Mouse (Mus musculus): ENCODE results near the gene Zhx3. TPM values are rescaled to one million over a fixed set of nuclear protein-coding genes. Genes with fewer than 3 reads are reported as not detected.

Zhx3 gene
- polyA plus RNA-seq, 1 experiment = 1.1 TPM

- H3K27me3 ChIP-seq (ENCODE audit: control insufficient read depth, insufficient read depth, low read length, poor library complexity, severe bottlenecking) = no peaks in the 10 kb centered on the region
- no peaks in the 10 kb centered on the region for H3K36me3 ChIP-seq (ENCODE audit: control insufficient read depth, insufficient read depth, low read length, poor library complexity, severe bottlenecking)
- no peak overlapping the region for H3K27ac ChIP-seq (ENCODE audit: insufficient read depth, low read length)
- H3K9me3 ChIP-seq (replicated peaks; ENCODE audit: control insufficient read depth, insufficient read depth, low read length, poor library complexity, severe bottlenecking) = no peaks in the 10 kb centered on the region
- H3K9ac ChIP-seq (ENCODE audit: low read depth, poor library complexity, severe bottlenecking) = no peak overlapping the region
- H3K4me1 ChIP-seq (ENCODE audit: control insufficient read depth, insufficient read depth, low read length) = peaks cover 16% of the 10 kb centered on the region
- TF ChIP-seq EP300 (IDR thresholded peaks at IDR 0.05; ENCODE audit: insufficient read depth, low read depth, low read length) (no peak), CTCF (IDR thresholded peaks at IDR 0.05; ENCODE audit: low read depth, low read length) (no peak), POLR2A (IDR thresholded peaks at IDR 0.05; ENCODE audit: insufficient read depth, low read length) (no peak)
- no peak overlapping the region for H3K4me3 ChIP-seq (ENCODE audit: low read depth, low read length)
Measured at GRCm38 (mm10) chr2:160738354-160738753, 134.4 kb downstream of the Zhx3 start.

- Histone ChIP-seq H3K9ac (ENCODE audit: low read depth, poor library complexity, severe bottlenecking) (no peak overlapping the region), H3K4me1 (ENCODE audit: control insufficient read depth, insufficient read depth, low read length) (peaks cover 19% of the 10 kb centered on the region), H3K9me3 (replicated peaks; ENCODE audit: control insufficient read depth, insufficient read depth, low read length, poor library complexity, severe bottlenecking) (no peaks in the 10 kb centered on the region), H3K27ac (ENCODE audit: insufficient read depth, low read length) (no peak overlapping the region), H3K4me3 (ENCODE audit: low read depth, low read length) (no peak overlapping the region), H3K36me3 (ENCODE audit: control insufficient read depth, insufficient read depth, low read length, poor library complexity, severe bottlenecking) (no peaks in the 10 kb centered on the region), H3K27me3 (ENCODE audit: control insufficient read depth, insufficient read depth, low read length, poor library complexity, severe bottlenecking) (no peaks in the 10 kb centered on the region)
- TF ChIP-seq EP300 (IDR thresholded peaks at IDR 0.05; ENCODE audit: insufficient read depth, low read depth, low read length) (0 out of 2 replicates have a peak, but pooled peaks have one; percentile 12), POLR2A (IDR thresholded peaks at IDR 0.05; ENCODE audit: insufficient read depth, low read length) (no peak)
Measured at GRCm38 (mm10) chr2:160736466-160736865, 136.3 kb downstream of the Zhx3 start.

GRCm38 (mm10) chr2:160735706-160736310 lies 137.0 kb downstream of the Zhx3 start:
- H3K9ac ChIP-seq (ENCODE audit: low read depth, poor library complexity, severe bottlenecking) = no peak overlapping the region
- H3K4me3 ChIP-seq (ENCODE audit: low read depth, low read length) = no peak overlapping the region
- H3K9me3 ChIP-seq (replicated peaks; ENCODE audit: control insufficient read depth, insufficient read depth, low read length, poor library complexity, severe bottlenecking) = no peaks in the 10 kb centered on the region
- peak overlapping the region; percentile 45 for H3K27ac ChIP-seq (ENCODE audit: insufficient read depth, low read length)
- H3K36me3 ChIP-seq (ENCODE audit: control insufficient read depth, insufficient read depth, low read length, poor library complexity, severe bottlenecking) = no peaks in the 10 kb centered on the region
- no peak for TF ChIP-seq CTCF (IDR thresholded peaks at IDR 0.05; ENCODE audit: low read depth, low read length)
- TF ChIP-seq EP300 (IDR thresholded peaks at IDR 0.05; ENCODE audit: insufficient read depth, low read depth, low read length) = peak; percentile 62; the same call in 1 of the 2 replicates
- TF ChIP-seq POLR2A (IDR thresholded peaks at IDR 0.05; ENCODE audit: insufficient read depth, low read length) = no peak
- no peaks in the 10 kb centered on the region for H3K27me3 ChIP-seq (ENCODE audit: control insufficient read depth, insufficient read depth, low read length, poor library complexity, severe bottlenecking)
- H3K4me1 ChIP-seq (ENCODE audit: control insufficient read depth, insufficient read depth, low read length) = peaks cover 19% of the 10 kb centered on the region

- Histone ChIP-seq H3K4me1 (ENCODE audit: control insufficient read depth, insufficient read depth, low read length) (peaks cover 17% of the 10 kb centered on the region), H3K4me3 (ENCODE audit: low read depth, low read length) (no peak overlapping the region), H3K27me3 (ENCODE audit: control insufficient read depth, insufficient read depth, low read length, poor library complexity, severe bottlenecking) (no peaks in the 10 kb centered on the region), H3K9ac (ENCODE audit: low read depth, poor library complexity, severe bottlenecking) (no peak overlapping the region), H3K36me3 (ENCODE audit: control insufficient read depth, insufficient read depth, low read length, poor library complexity, severe bottlenecking) (no peaks in the 10 kb centered on the region), H3K27ac (ENCODE audit: insufficient read depth, low read length) (no peak overlapping the region), H3K9me3 (replicated peaks; ENCODE audit: control insufficient read depth, insufficient read depth, low read length, poor library complexity, severe bottlenecking) (no peaks in the 10 kb centered on the region)
- no peak for TF ChIP-seq CTCF (IDR thresholded peaks at IDR 0.05; ENCODE audit: low read depth, low read length)
- TF ChIP-seq POLR2A (IDR thresholded peaks at IDR 0.05; ENCODE audit: insufficient read depth, low read length) = no peak
- no peak for TF ChIP-seq EP300 (IDR thresholded peaks at IDR 0.05; ENCODE audit: insufficient read depth, low read depth, low read length)
Measured at GRCm38 (mm10) chr2:160734331-160734730, 138.5 kb downstream of the Zhx3 start.

GRCm38 (mm10) chr2:160733131-160733531 lies 139.7 kb downstream of the Zhx3 start:
- no peaks in the 10 kb centered on the region for H3K36me3 ChIP-seq (ENCODE audit: control insufficient read depth, insufficient read depth, low read length, poor library complexity, severe bottlenecking)
- no peaks in the 10 kb centered on the region for H3K27me3 ChIP-seq (ENCODE audit: control insufficient read depth, insufficient read depth, low read length, poor library complexity, severe bottlenecking)
- H3K9ac ChIP-seq (ENCODE audit: low read depth, poor library complexity, severe bottlenecking) = no peak overlapping the region
- no peaks in the 10 kb centered on the region for H3K9me3 ChIP-seq (replicated peaks; ENCODE audit: control insufficient read depth, insufficient read depth, low read length, poor library complexity, severe bottlenecking)
- no peak for TF ChIP-seq EP300 (IDR thresholded peaks at IDR 0.05; ENCODE audit: insufficient read depth, low read depth, low read length)
- TF ChIP-seq POLR2A (IDR thresholded peaks at IDR 0.05; ENCODE audit: insufficient read depth, low read length) = no peak
- no peak for TF ChIP-seq CTCF (IDR thresholded peaks at IDR 0.05; ENCODE audit: low read depth, low read length)
- H3K27ac ChIP-seq (ENCODE audit: insufficient read depth, low read length) = no peak overlapping the region
- peaks cover 15% of the 10 kb centered on the region for H3K4me1 ChIP-seq (ENCODE audit: control insufficient read depth, insufficient read depth, low read length)
- H3K4me3 ChIP-seq (ENCODE audit: low read depth, low read length) = peak overlapping the region; percentile 9; the same call in 1 of the 2 replicates

- Histone ChIP-seq H3K9ac (ENCODE audit: low read depth, poor library complexity, severe bottlenecking) (peak overlapping the region; percentile 90), H3K9me3 (replicated peaks; ENCODE audit: control insufficient read depth, insufficient read depth, low read length, poor library complexity, severe bottlenecking) (no peaks in the 10 kb centered on the region), H3K4me1 (ENCODE audit: control insufficient read depth, insufficient read depth, low read length) (peaks cover 13% of the 10 kb centered on the region), H3K27ac (ENCODE audit: insufficient read depth, low read length) (no peak overlapping the region), H3K27me3 (ENCODE audit: control insufficient read depth, insufficient read depth, low read length, poor library complexity, severe bottlenecking) (no peaks in the 10 kb centered on the region), H3K4me3 (ENCODE audit: low read depth, low read length) (peak overlapping the region; percentile 96), H3K36me3 (ENCODE audit: control insufficient read depth, insufficient read depth, low read length, poor library complexity, severe bottlenecking) (no peaks in the 10 kb centered on the region)
- TF ChIP-seq POLR2A (IDR thresholded peaks at IDR 0.05; ENCODE audit: insufficient read depth, low read length) (no peak), CTCF (IDR thresholded peaks at IDR 0.05; ENCODE audit: low read depth, low read length) (no peak), EP300 (IDR thresholded peaks at IDR 0.05; ENCODE audit: insufficient read depth, low read depth, low read length) (no peak)
Measured at GRCm38 (mm10) chr2:160732420-160732995, 140.3 kb downstream of the Zhx3 start.
